Mouse (Mus musculus): ENCODE measurements at regions not wholly inside any gene's neighbourhood (a gene's known extent, or its start where the extent isn't known, plus 50 kb on each side); places are given as distances from the start of the nearest gene placed in this dataset.

GRCm38 (mm10) chr6:143633710-143634109 lies 466.7 kb downstream of the Etnk1 start:
- TF ChIP-seq POLR2A (IDR thresholded peaks at IDR 0.05; ENCODE audit: borderline replicate concordance, extremely low read depth, low read depth, low read length) (no peak), CTCF (IDR thresholded peaks at IDR 0.05; ENCODE audit: insufficient read depth, low read length) (no peak)

Measured in lung, adult 2 months (tissue).